Mouse (Mus musculus) CD8-positive naive resting alpha-beta T cell, adult 2 months (primary cell): ENCODE results near the gene Nr1h3.
"Not testable (repeated sequence)": the region's sequence is repeated elsewhere in the genome, so short reads cannot be mapped to it uniquely, and the experiment has no call there.

Experiments
- DNase-seq, 2 experiments: peaks; one replicate each; pipeline ENCODE4 v3.0.0; 2022; ENCODE audit warnings: low read depth in 2 of 2, low spot score in 2 of 2

Nr1h3 gene

GRCm38 (mm10) chr2:91202222-91202971 is at the start of gene Nr1h3, which contains the start of gene Acp2:
TSS of gene Nr1h3 (minus strand) at chr2:91202834.
TSS of gene Acp2 (plus strand) at chr2:91202885.
- DNase-seq: peak; percentile 88 to 92

- DNase-seq: no peak
Observed at GRCm38 (mm10) chr2:91252001-91252400, 49.4 kb upstream of the Nr1h3 start.

- DNase-seq: no peak
Observed at GRCm38 (mm10) chr2:91248366-91248765, 45.7 kb upstream of the Nr1h3 start.

GRCm38 (mm10) chr2:91244557-91245228 is 42.1 kb upstream of the Nr1h3 start:
- DNase-seq: no peak

- DNase-seq: no peak
Observed at GRCm38 (mm10) chr2:91243416-91243815, 40.8 kb upstream of the Nr1h3 start.

- DNase-seq: no peak
Observed at GRCm38 (mm10) chr2:91242547-91242946, 39.9 kb upstream of the Nr1h3 start.

- not testable (repeated sequence) for DNase-seq
Observed at GRCm38 (mm10) chr2:91237511-91238080, 35.0 kb upstream of the Nr1h3 start.

- peak; percentile 89 for DNase-seq
Observed at GRCm38 (mm10) chr2:91236601-91237510, 34.2 kb upstream of the Nr1h3 start, which contains the start of gene Ddb2. TSS of gene Ddb2 (minus strand) at chr2:91236982.

GRCm38 (mm10) chr2:91229735-91230134 is 27.1 kb upstream of the Nr1h3 start:
- no peak for DNase-seq

- DNase-seq: no peak
Observed at GRCm38 (mm10) chr2:91223614-91224013, 21.0 kb upstream of the Nr1h3 start.

GRCm38 (mm10) chr2:91220501-91220900 is 17.9 kb upstream of the Nr1h3 start:
- DNase-seq: no peak

GRCm38 (mm10) chr2:91217032-91217431 is 14.4 kb upstream of the Nr1h3 start:
- no peak for DNase-seq

GRCm38 (mm10) chr2:91213311-91213710 is 10.7 kb upstream of the Nr1h3 start:
- no peak for DNase-seq

GRCm38 (mm10) chr2:91206254-91206775 is 3.7 kb upstream of the Nr1h3 start:
- DNase-seq: no peak

GRCm38 (mm10) chr2:91202972-91203656 is 480 bp upstream of the Nr1h3 start:
- DNase-seq: no peak

- no peak for DNase-seq
Observed at GRCm38 (mm10) chr2:91198888-91199287, 3.7 kb downstream of the Nr1h3 start.

- no peak for DNase-seq
Observed at GRCm38 (mm10) chr2:91196577-91197001, 6.0 kb downstream of the Nr1h3 start.

- DNase-seq: peak; percentile 57 to 67
Observed at GRCm38 (mm10) chr2:91194624-91195332, 7.9 kb downstream of the Nr1h3 start.

- no peak for DNase-seq
Observed at GRCm38 (mm10) chr2:91190501-91190900, 12.1 kb downstream of the Nr1h3 start.
